Mouse (Mus musculus): ENCODE measurements around the gene Gm3893. TPM values are rescaled to one million over a fixed set of nuclear protein-coding genes. Genes with fewer than 3 reads are reported as not detected.
"Not testable (repeated sequence)": the region's sequence is repeated elsewhere in the genome, so short reads cannot be mapped to it uniquely, and the experiment has no call there.

Gene Gm3893
- polyA plus RNA-seq (2016; fragmentation: Nextera tagmentation; extraction: Ambion mirVana), result not detected in 2 replicates

GRCm38 (mm10) chr4:42090907-42091306 is at the start of gene Gm3893:
TSS of gene Gm3893 (plus strand) at chr4:42091207.
- H3K27ac ChIP-seq; H3K4me2 ChIP-seq (replicated peaks); H3K36me3 ChIP-seq; H3K9ac ChIP-seq; H3K27me3 ChIP-seq; H3K4me3 ChIP-seq; H3K4me1 ChIP-seq; H3K9me3 ChIP-seq; ATAC-seq (ENCODE audit: insufficient number of reproducible peaks, insufficient read depth, low FRiP score, low TSS enrichment): not testable (repeated sequence)
- WGBS, result no CpG with 5 or more reads among the region's 2 CpGs

- H3K27ac ChIP-seq; ATAC-seq (ENCODE audit: insufficient number of reproducible peaks, insufficient read depth, low FRiP score, low TSS enrichment); H3K36me3 ChIP-seq; H3K9me3 ChIP-seq; H3K9ac ChIP-seq; H3K27me3 ChIP-seq; H3K4me2 ChIP-seq (replicated peaks); H3K4me1 ChIP-seq; H3K4me3 ChIP-seq: not testable (repeated sequence)
- WGBS, result no CpG with 5 or more reads among the region's 5 CpGs
Measured at GRCm38 (mm10) chr4:42114517-42114916, 23.5 kb downstream of the Gm3893 start, which contains the start of gene Gm13304. TSS of gene Gm13304 (plus strand) at chr4:42114817.

Other genes with a start within 250 kb of the Gm3893 start
- 11.7 TPM in 1 of 2 replicates, not detected in the other for gene Gm21541, start 187.6 kb upstream of the Gm3893 start, polyA plus RNA-seq (2016; fragmentation: Nextera tagmentation; extraction: Ambion mirVana)
- 4.0 and 4.4 TPM in 2 replicates for gene Gm20878, start 149.6 kb upstream of the Gm3893 start, polyA plus RNA-seq (2016; fragmentation: Nextera tagmentation; extraction: Ambion mirVana)
- 0.32 and 0.37 TPM in 2 replicates for gene Fam205a4, start 125.1 kb upstream of the Gm3893 start, polyA plus RNA-seq (2016; fragmentation: Nextera tagmentation; extraction: Ambion mirVana)
- gene Gm21093, start 56.5 kb upstream of the Gm3893 start, polyA plus RNA-seq (2016; fragmentation: Nextera tagmentation; extraction: Ambion mirVana), result 0.24 TPM in 1 of 2 replicates, not detected in the other
- gene Gm13304, start 23.6 kb downstream of the Gm3893 start, polyA plus RNA-seq (2016; fragmentation: Nextera tagmentation; extraction: Ambion mirVana), result 26.6 TPM in 1 of 2 replicates, not detected in the other
- gene Gm13306, start 62.2 kb downstream of the Gm3893 start, polyA plus RNA-seq (2016; fragmentation: Nextera tagmentation; extraction: Ambion mirVana), result not detected in 2 replicates
- gene Gm13305, start 77.4 kb downstream of the Gm3893 start, polyA plus RNA-seq (2016; fragmentation: Nextera tagmentation; extraction: Ambion mirVana), result not detected in 2 replicates
- not detected in 2 replicates for gene Gm10600, start 149.4 kb downstream of the Gm3893 start, polyA plus RNA-seq (2016; fragmentation: Nextera tagmentation; extraction: Ambion mirVana)
- gene Ccl21b, start 164.6 kb downstream of the Gm3893 start, polyA plus RNA-seq (2016; fragmentation: Nextera tagmentation; extraction: Ambion mirVana), result not detected in 2 replicates
- gene Gm21953, start 203.1 kb downstream of the Gm3893 start, polyA plus RNA-seq (2016; fragmentation: Nextera tagmentation; extraction: Ambion mirVana), result not detected in 2 replicates
- not detected in 2 replicates for gene Fam205a3, start 227.1 kb downstream of the Gm3893 start, polyA plus RNA-seq (2016; fragmentation: Nextera tagmentation; extraction: Ambion mirVana)

Measured in embryonic facial prominence, embryonic 12.5 days (tissue).